Mouse (Mus musculus) stomach, postnatal 0 days (tissue): ENCODE data around the gene Tmem150c.

Source experiments
- CTCF ChIP-seq: IDR thresholded peaks from 2 replicates; pipeline ENCODE4 v1.5.1; 2016; ENCODE audit warnings: antibody characterized with exemption, low read depth, mild to moderate bottlenecking, moderate library complexity
- EP300 ChIP-seq: optimal IDR thresholded peaks from 2 replicates; pipeline ENCODE3; 2016; ENCODE audit warnings: antibody characterized with exemption

DNA sequence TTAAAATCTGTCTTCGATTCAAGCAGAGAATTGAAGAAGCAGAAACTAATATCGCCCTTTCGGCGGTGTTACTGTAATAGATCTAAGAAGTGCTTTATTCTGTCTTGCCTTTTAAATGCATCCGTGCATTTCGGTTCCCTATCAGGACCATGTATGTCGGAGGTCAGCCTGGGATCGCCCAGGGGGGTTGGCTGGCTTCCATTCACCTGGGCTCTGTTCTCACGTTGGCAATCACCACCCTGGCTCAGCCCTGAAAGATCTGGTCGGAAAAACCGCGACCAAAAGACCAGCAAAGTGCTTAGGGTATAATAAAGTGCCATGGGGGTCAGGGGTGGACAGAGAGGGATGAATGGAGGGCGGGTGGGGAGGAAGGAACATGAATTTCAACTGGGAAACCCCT, 1.3 kb downstream of the Tmem150c start:
- TF ChIP-seq CTCF (no peak), EP300 (no peak)
